Mouse (Mus musculus): ENCODE measurements around the gene Phf12. TPM values are rescaled to one million over a fixed set of nuclear protein-coding genes. Genes with fewer than 3 reads are reported as not detected.

The Phf12 gene
- polyA plus RNA-seq, 1 experiment from 2014 or later: 17.0 TPM

- no peaks in the 10 kb centered on the region for H3K9me3 ChIP-seq
- peak overlapping the region; percentile 4 for H3K4me3 ChIP-seq
- DNase-seq (ENCODE audit: extremely low spot score, low spot score): no peak
- WGBS: 26% methylated on average over 6 of the region's 6 CpGs
- no peaks in the 10 kb centered on the region for H3K27me3 ChIP-seq (ENCODE audit: poor library complexity, severe bottlenecking)
- H3K27ac ChIP-seq: peak overlapping the region; percentile 54; the same call in 1 of the 2 replicates
- H3K4me1 ChIP-seq: no peaks in the 10 kb centered on the region; the same call in 1 of the 2 replicates
- peaks cover 66% of the 10 kb centered on the region for H3K36me3 ChIP-seq (replicated peaks)
Measured at GRCm38 (mm10) chr11:78072425-78073130, 90.0 kb downstream of the Phf12 start.

GRCm38 (mm10) chr11:78073577-78074276 lies 91.2 kb downstream of the Phf12 start:
- H3K36me3 ChIP-seq (replicated peaks): peaks cover 74% of the 10 kb centered on the region
- no peaks in the 10 kb centered on the region; the same call in 1 of the 2 replicates for H3K4me1 ChIP-seq
- no peak for DNase-seq (ENCODE audit: extremely low spot score, low spot score)
- H3K9me3 ChIP-seq: no peaks in the 10 kb centered on the region
- WGBS: 90% methylated on average over 9 of the region's 9 CpGs
- no peak overlapping the region for H3K4me3 ChIP-seq
- no peaks in the 10 kb centered on the region for H3K27me3 ChIP-seq (ENCODE audit: poor library complexity, severe bottlenecking)
- H3K27ac ChIP-seq: no peak overlapping the region

GRCm38 (mm10) chr11:78074277-78074652 lies 91.7 kb downstream of the Phf12 start:
- Histone ChIP-seq H3K9me3 (no peaks in the 10 kb centered on the region), H3K4me1 (peaks cover 5% of the 10 kb centered on the region), H3K36me3 (replicated peaks) (peaks cover 74% of the 10 kb centered on the region), H3K27me3 (ENCODE audit: poor library complexity, severe bottlenecking) (no peaks in the 10 kb centered on the region), H3K4me3 (no peak overlapping the region), H3K27ac (no peak overlapping the region)
- DNase-seq (ENCODE audit: extremely low spot score, low spot score): no peak
- WGBS: 92% methylated on average over 2 of the region's 2 CpGs

- peaks cover 9% of the 10 kb centered on the region for H3K4me1 ChIP-seq
- H3K9me3 ChIP-seq: no peaks in the 10 kb centered on the region
- H3K4me3 ChIP-seq: no peak overlapping the region
- WGBS: 89% methylated on average over 4 of the region's 4 CpGs
- no peak overlapping the region for H3K27ac ChIP-seq
- H3K27me3 ChIP-seq (ENCODE audit: poor library complexity, severe bottlenecking): no peaks in the 10 kb centered on the region
- peaks cover 74% of the 10 kb centered on the region for H3K36me3 ChIP-seq (replicated peaks)
- DNase-seq (ENCODE audit: extremely low spot score, low spot score): no peak
Measured at GRCm38 (mm10) chr11:78074666-78075065, 92.1 kb downstream of the Phf12 start.

MicroRNA genes within 50 kb of the gene (microRNA counts, 519-probe panel; counts per million panel counts)
- 3,735 counts per million, percentile 75 among the panel's probes with 10 or more counts for microRNA mmu-miR-144
- microRNA mmu-miR-451: 341 counts per million, percentile 65 among the panel's probes with 10 or more counts

Small RNAs within 50 kb of the gene (microRNA-seq; reads per million reads assigned to microRNA genes)
- gene Mir144: 56.9 reads per million, percentile 42 among the genes with 10 or more reads in this experiment
- gene Mir451a: not detected
- gene Mir451b: not detected

Other genes starting within 250 kb of the Phf12 start
- gene Myo18a, start 219.5 kb upstream of the Phf12 start, polyA plus RNA-seq (2016; fragmentation: Nextera tagmentation; extraction: Ambion mirVana): 25.9 and 26.4 TPM in 2 replicates
- 0.92 and 1.2 TPM in 2 replicates for gene Gm10277, start 195.0 kb upstream of the Phf12 start, polyA plus RNA-seq (2016; fragmentation: Nextera tagmentation; extraction: Ambion mirVana)
- gene Pipox, start 88.7 kb upstream of the Phf12 start, polyA plus RNA-seq (2016; fragmentation: Nextera tagmentation; extraction: Ambion mirVana): 10.0 and 10.1 TPM in 2 replicates
- 2.8 and 4.3 TPM in 2 replicates for gene Sez6, start 52.0 kb upstream of the Phf12 start, polyA plus RNA-seq (2016; fragmentation: Nextera tagmentation; extraction: Ambion mirVana)
- gene Dhrs13, start 49.5 kb downstream of the Phf12 start, polyA plus RNA-seq (2016; fragmentation: Nextera tagmentation; extraction: Ambion mirVana): 14.4 and 17.1 TPM in 2 replicates
- gene Flot2, start 55.2 kb downstream of the Phf12 start, polyA plus RNA-seq (2016; fragmentation: Nextera tagmentation; extraction: Ambion mirVana): 72.5 and 72.7 TPM in 2 replicates
- 39.7 and 40.7 TPM in 2 replicates for gene Eral1, start 97.6 kb downstream of the Phf12 start, polyA plus RNA-seq (2016; fragmentation: Nextera tagmentation; extraction: Ambion mirVana)
- 24.2 and 24.6 TPM in 2 replicates for gene Fam222b, start 111.9 kb downstream of the Phf12 start, polyA plus RNA-seq (2016; fragmentation: Nextera tagmentation; extraction: Ambion mirVana)
- 97.6 and 104 TPM in 2 replicates for gene Traf4, start 182.8 kb downstream of the Phf12 start, polyA plus RNA-seq (2016; fragmentation: Nextera tagmentation; extraction: Ambion mirVana)
- gene Nek8, start 193.9 kb downstream of the Phf12 start, polyA plus RNA-seq (2016; fragmentation: Nextera tagmentation; extraction: Ambion mirVana): 10.6 and 11.7 TPM in 2 replicates
- 10.0 and 11.3 TPM in 2 replicates for gene Tlcd1, start 194.0 kb downstream of the Phf12 start, polyA plus RNA-seq (2016; fragmentation: Nextera tagmentation; extraction: Ambion mirVana)
- gene Rpl23a, start 200.8 kb downstream of the Phf12 start, polyA plus RNA-seq (2016; fragmentation: Nextera tagmentation; extraction: Ambion mirVana): 1,073 and 1,096 TPM in 2 replicates
- gene Rab34, start 205.7 kb downstream of the Phf12 start, polyA plus RNA-seq (2016; fragmentation: Nextera tagmentation; extraction: Ambion mirVana): 70.7 and 73.3 TPM in 2 replicates
- 0.91 and 1.5 TPM in 2 replicates for gene Proca1, start 210.6 kb downstream of the Phf12 start, polyA plus RNA-seq (2016; fragmentation: Nextera tagmentation; extraction: Ambion mirVana)

All from forebrain, embryonic 10.5 days (tissue).